Mouse (Mus musculus) ES-E14 (cell line): Measurements from ENCODE around the gene Amdhd1. TPM values are rescaled to one million over a fixed set of nuclear protein-coding genes. Genes with fewer than 3 reads are reported as not detected.

Experiments
- DNase-seq: peaks from one replicate; pipeline ENCODE4 v3.0.0-alpha.2; 2013; ENCODE audit warnings: low read depth, low spot score
- H3K27ac ChIP-seq: 2 replicates; pipeline ENCODE4 v1.5.1; 2012; ENCODE audit warnings: low read depth, mild to moderate bottlenecking, low read length, moderate library complexity, mixed read lengths; ENCODE audit not compliant: poor library complexity, insufficient read depth, severe bottlenecking
- H3K36me3 ChIP-seq: 2 replicates; pipeline ENCODE4 v1.6.1; 2012; ENCODE audit warnings: mild to moderate bottlenecking, low read length, moderate library complexity, mixed read lengths; ENCODE audit not compliant: control insufficient read depth, poor library complexity, insufficient read depth, severe bottlenecking
- H3K4me1 ChIP-seq, 2 experiments: fragments of 150-350 bp in 1 of 2; sonication (generic) in 1 of 2; 2 replicates each; pipeline ENCODE4 v1.6.1; 2012; ENCODE audit warnings: low read length in 2 of 2, mild to moderate bottlenecking in 1 of 2, mixed read lengths in 1 of 2; ENCODE audit not compliant: control insufficient read depth in 2 of 2, insufficient read depth in 2 of 2, poor library complexity in 1 of 2
- H3K4me3 ChIP-seq, 2 experiments: fragments of 150-350 bp in 1 of 2; sonication (generic) in 1 of 2; 2 replicates each; pipeline ENCODE4 v1.5.1; 2012; ENCODE audit warnings: low read length in 2 of 2, low read depth in 1 of 2, mild to moderate bottlenecking in 1 of 2, mixed read lengths in 1 of 2; ENCODE audit not compliant: insufficient read depth in 1 of 2, poor library complexity in 1 of 2, severe bottlenecking in 1 of 2
- H3K9ac ChIP-seq: 2 replicates; pipeline ENCODE4 v1.6.1; 2012; ENCODE audit warnings: low read depth, mild to moderate bottlenecking, low read length, mixed read lengths; ENCODE audit not compliant: poor library complexity, insufficient read depth, severe bottlenecking
- H3K9me3 ChIP-seq: fragments of 150-350 bp; sonication (generic); 2 replicates; pipeline ENCODE4 v1.6.1; 2012; ENCODE audit warnings: low read depth, mild to moderate bottlenecking, low read length; ENCODE audit not compliant: control insufficient read depth, insufficient read depth
- CHD2 ChIP-seq: IDR thresholded peaks from 2 replicates; pipeline ENCODE4 v1.6.1; 2014; ENCODE audit warnings: mild to moderate bottlenecking, low read depth, low read length, inconsistent platforms
- HCFC1 ChIP-seq: IDR thresholded peaks from 2 replicates; pipeline ENCODE4 v1.6.1; 2012; ENCODE audit warnings: low read length, inconsistent platforms, borderline replicate concordance; ENCODE audit not compliant: insufficient read depth
- MAFK ChIP-seq: IDR thresholded peaks from 2 replicates; pipeline ENCODE4 v1.6.1; 2014; ENCODE audit warnings: mild to moderate bottlenecking, low read depth, low read length, inconsistent platforms; ENCODE audit not compliant: insufficient read depth
- ZC3H11A ChIP-seq: IDR thresholded peaks from 2 replicates; pipeline ENCODE4 v1.6.1; 2012; ENCODE audit warnings: low read depth, mild to moderate bottlenecking, inconsistent platforms, low read length, borderline replicate concordance
- ZNF384 ChIP-seq: IDR thresholded peaks from 2 replicates; pipeline ENCODE4 v1.6.1; 2012; ENCODE audit warnings: low read depth, low read length, inconsistent platforms
- in situ Hi-C, 2 experiments: fragments of 600-800 bp; cut with MboI; formaldehyde crosslinking; loops; one replicate each; pipeline ENCODE4 v1.15.1; 2025; ENCODE audit warnings: low sequenced_read_pairs in 2 of 2, inconsistent platforms in 1 of 2; ENCODE audit not compliant: unreplicated experiment in 2 of 2
- total RNA-seq: library from RNA; depleted of rRNA; stranded (reverse); fragments of 300-350 nt; gene quantifications from 2 replicates; pipeline ENCODE4 v1.2.3, GENCODE M21; 2012; rRNA removed

The Amdhd1 gene
- total RNA-seq, 1 experiment = 0.40 TPM

DNA sequence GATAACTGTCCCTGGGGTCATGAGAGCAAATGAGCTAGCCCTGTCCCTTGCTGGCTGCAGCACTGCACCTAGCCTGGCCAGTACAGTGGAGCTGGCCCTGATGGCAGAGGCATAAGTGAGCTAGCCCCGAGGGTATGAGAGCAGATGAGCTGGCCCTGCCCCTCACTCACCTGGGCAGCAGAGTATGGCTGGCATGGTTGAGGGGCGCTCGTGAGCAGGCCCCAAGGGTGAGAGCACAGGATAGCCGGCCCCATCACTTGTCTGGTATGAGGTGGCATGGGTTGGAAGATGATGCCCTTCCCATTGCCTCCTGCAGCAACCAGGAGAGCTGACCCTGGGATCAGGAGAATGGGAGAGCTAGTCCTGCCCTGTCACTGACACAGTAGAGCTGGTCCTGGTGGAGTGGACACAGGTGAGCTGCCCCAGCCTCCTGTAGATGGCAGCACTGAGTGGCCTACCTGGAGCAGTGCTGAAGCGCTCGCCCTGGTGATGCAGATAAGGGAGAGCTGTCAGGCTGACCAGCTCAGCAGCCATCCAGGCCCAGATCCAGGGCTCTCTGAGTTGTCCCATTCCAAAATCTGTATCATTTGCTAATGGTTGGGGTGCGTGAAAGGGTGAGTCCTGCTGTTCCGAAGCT, 54.7 kb downstream of the Amdhd1 start:
- no peaks in the 10 kb centered on the region for H3K9me3 ChIP-seq
- H3K4me1 ChIP-seq = peaks cover 0 to 4% of the 10 kb centered on the region in 2 experiments; a peak in 1 of 4 replicates
- H3K4me3 ChIP-seq = no peak overlapping the region
- peaks cover 27% of the 10 kb centered on the region for H3K36me3 ChIP-seq
- no peak overlapping the region for H3K27ac ChIP-seq
- peak; percentile 38 for DNase-seq
- no peak overlapping the region for H3K9ac ChIP-seq
- in situ Hi-C loops = no loop called here
- no peak for TF ChIP-seq MAFK
- no peak for TF ChIP-seq ZC3H11A
- no peak for TF ChIP-seq ZNF384
- no peak for TF ChIP-seq HCFC1
- no peak for TF ChIP-seq CHD2

DNA sequence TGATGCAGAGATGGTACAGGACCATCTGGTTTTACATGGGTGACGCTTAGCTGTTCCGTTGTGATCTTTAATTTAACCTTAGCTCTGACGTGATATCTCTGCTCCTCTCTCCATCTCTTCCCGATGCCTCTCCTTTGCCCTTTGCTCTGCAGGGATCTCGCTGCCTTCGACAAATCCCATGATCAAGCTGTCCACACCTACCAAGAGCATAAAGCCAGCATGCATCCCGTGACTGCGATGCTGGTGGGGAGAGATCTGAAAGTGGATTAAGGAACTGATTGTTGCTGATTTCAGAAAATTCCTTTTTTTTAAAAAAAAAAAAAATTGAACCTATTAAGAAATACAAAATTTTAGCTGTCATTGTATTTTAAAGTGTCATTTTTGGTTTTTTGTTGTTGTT, 55.3 kb downstream of the Amdhd1 start:
- Histone ChIP-seq H3K36me3 (peaks cover 30% of the 10 kb centered on the region), H3K4me1 (peaks cover 0 to 4% of the 10 kb centered on the region in 2 experiments; a peak in 1 of 4 replicates), H3K9ac (no peak overlapping the region), H3K4me3 (no peak overlapping the region), H3K27ac (no peak overlapping the region), H3K9me3 (no peaks in the 10 kb centered on the region)
- in situ Hi-C loops = no loop called here
- DNase-seq = no peak
- TF ChIP-seq ZNF384 (no peak), MAFK (no peak), HCFC1 (no peak), ZC3H11A (no peak), CHD2 (no peak)

Other genes starting within 250 kb of the Amdhd1 start
- gene Elk3, start 228.9 kb downstream of the Amdhd1 start, total RNA-seq = 10.3 and 15.7 TPM in 2 replicates
- 54.5 and 72.4 TPM in 2 replicates for gene Lta4h, start 86.6 kb downstream of the Amdhd1 start, total RNA-seq
- 2.2 and 5.7 TPM in 2 replicates for gene Hal, start 51.3 kb downstream of the Amdhd1 start, total RNA-seq
- gene Ccdc38, start 599 bp upstream of the Amdhd1 start, total RNA-seq = 0.85 and 2.6 TPM in 2 replicates
- gene Snrpf, start 49.7 kb upstream of the Amdhd1 start, total RNA-seq = 77.7 and 103 TPM in 2 replicates
- gene Ntn4, start 100.6 kb upstream of the Amdhd1 start, total RNA-seq = 0.85 and 1.9 TPM in 2 replicates